Mouse (Mus musculus) lung, embryonic 15.5 days (tissue): ENCODE results near the gene Grb14. TPM values are rescaled to one million over a fixed set of nuclear protein-coding genes. Genes with fewer than 3 reads are reported as not detected.

Source experiments
- ATAC-seq: fragments of 200-750 bp; cut with Nextera tagmentation; 2 replicates; pipeline ENCODE4 v1.8.0; 2017; ENCODE audit warnings: moderate number of reproducible peaks, borderline replicate concordance; ENCODE audit not compliant: low FRiP score, low TSS enrichment; ENCODE audit errors: extremely low read depth
- H3K27ac ChIP-seq: fragments of 300-500 bp; sonication (generic); 2 replicates; pipeline ENCODE4 v1.5.1; 2015; ENCODE audit warnings: moderate library complexity, mild to moderate bottlenecking, inconsistent platforms
- H3K27me3 ChIP-seq: fragments of 300-500 bp; sonication (generic); 2 replicates; pipeline ENCODE4 v1.6.1; 2015; ENCODE audit warnings: inconsistent platforms
- H3K36me3 ChIP-seq: fragments of 300-500 bp; sonication (generic); 2 replicates; pipeline ENCODE4 v1.6.1; 2015; ENCODE audit warnings: inconsistent platforms
- H3K4me1 ChIP-seq: fragments of 300-500 bp; sonication (generic); 2 replicates; pipeline ENCODE4 v1.6.1; 2015; ENCODE audit warnings: inconsistent platforms
- H3K4me2 ChIP-seq: fragments of 300-500 bp; sonication (generic); 2 replicates; pipeline ENCODE4 v1.6.1; 2015; ENCODE audit warnings: inconsistent platforms, mild to moderate bottlenecking, moderate library complexity
- H3K4me3 ChIP-seq: fragments of 300-500 bp; sonication (generic); 2 replicates; pipeline ENCODE4 v1.5.1; 2015; ENCODE audit warnings: mild to moderate bottlenecking, inconsistent platforms
- H3K9ac ChIP-seq: fragments of 300-500 bp; sonication (generic); 2 replicates; pipeline ENCODE4 v1.6.1; 2015; ENCODE audit warnings: inconsistent platforms
- H3K9me3 ChIP-seq: fragments of 300-500 bp; sonication (generic); 2 replicates; pipeline ENCODE4 v1.6.1; 2016; ENCODE audit warnings: inconsistent platforms
- WGBS: fragments of 180-500 bp; shearing (Covaris S2); methylation state at CpG from one replicate; pipeline ENCODE4 v1.1.7; 2015; 5-methylcytosine and 5-hydroxymethylcytosine counted together
- polyA plus RNA-seq: library from polyadenylated mRNA; unstranded; fragments of >200 nt; fragmentation: Nextera tagmentation; extraction: Ambion mirVana; gene quantifications from 2 replicates; pipeline ENCODE4 v1.2.1, GENCODE M21; 2015

The Grb14 gene
- polyA plus RNA-seq, 1 experiment from 2014 or later: 36.9 TPM

DNA sequence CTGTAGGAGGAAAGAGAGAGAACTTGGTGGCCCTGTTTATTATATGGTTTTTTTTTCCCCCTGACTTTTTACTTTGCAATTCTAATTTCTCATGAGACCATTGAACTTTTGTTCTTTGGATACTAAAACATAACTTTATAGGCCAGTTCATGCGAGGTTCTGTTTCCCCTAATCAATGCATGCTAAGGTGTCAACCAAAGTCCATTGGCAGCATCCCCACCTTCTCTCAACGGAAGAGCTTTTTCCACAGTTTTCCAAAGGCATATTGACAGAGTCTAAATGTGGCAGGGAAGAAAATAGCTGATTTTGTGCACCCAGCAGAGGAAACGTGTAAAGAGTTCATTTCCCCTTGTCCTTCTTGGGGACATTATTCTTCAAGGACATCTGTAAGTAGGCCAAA lies 10.2 kb downstream of the Grb14 start:
- no peak for ATAC-seq
- 87% methylated on average over 3 of the region's 3 CpGs for WGBS

DNA sequence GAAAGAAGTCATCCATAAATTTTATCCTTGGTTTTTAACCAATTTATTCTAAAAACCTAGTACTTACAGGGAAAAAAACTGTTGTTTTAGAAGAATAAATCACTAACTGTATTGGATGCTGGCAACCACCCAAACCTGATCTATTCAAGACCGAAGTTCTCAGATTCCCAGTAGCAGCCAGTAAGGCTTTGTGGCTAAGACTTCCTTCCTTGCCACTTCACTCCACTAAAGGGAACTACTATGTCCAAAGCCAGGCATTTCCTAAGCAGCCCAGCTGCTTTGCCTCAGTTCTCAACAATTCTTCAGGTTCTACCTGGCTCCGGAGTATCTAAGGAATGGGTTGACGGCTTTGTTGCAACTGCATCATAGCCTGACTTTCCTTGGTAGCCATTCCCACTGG lies 14.7 kb downstream of the Grb14 start:
- no peak overlapping the region for H3K27ac ChIP-seq
- ATAC-seq: no peak
- no peaks in the 10 kb centered on the region for H3K4me1 ChIP-seq

More for the DNA sequence above, 10.2 kb downstream of the Grb14 start:
- no peaks in the 10 kb centered on the region for H3K36me3 ChIP-seq
- no peaks in the 10 kb centered on the region for H3K4me1 ChIP-seq
- H3K27me3 ChIP-seq: no peaks in the 10 kb centered on the region
- H3K4me3 ChIP-seq: no peak overlapping the region
- no peak overlapping the region for H3K9ac ChIP-seq
- H3K27ac ChIP-seq: no peak overlapping the region
- no peak overlapping the region for H3K4me2 ChIP-seq
- no peaks in the 10 kb centered on the region for H3K9me3 ChIP-seq

DNA sequence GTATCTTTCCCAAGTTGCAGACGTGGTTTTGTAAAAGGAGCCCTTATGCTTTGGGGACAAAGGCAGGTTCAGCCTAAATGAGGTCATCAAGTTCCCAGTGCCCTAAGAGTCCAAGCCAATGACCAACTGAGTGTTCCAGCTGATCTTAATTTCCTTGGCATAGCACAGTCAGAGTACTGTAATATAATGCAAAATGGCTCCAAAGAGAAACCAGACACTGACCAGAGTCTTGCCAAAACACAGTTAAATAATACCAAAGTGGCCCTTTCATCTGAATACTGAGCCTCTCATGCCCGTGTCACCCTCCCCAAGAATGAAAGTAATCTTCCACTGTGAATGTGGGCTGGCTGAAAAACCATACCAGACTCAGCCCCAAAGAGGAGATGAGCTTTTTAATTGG lies 17.4 kb downstream of the Grb14 start:
- H3K27ac ChIP-seq: no peak overlapping the region
- H3K9me3 ChIP-seq: no peaks in the 10 kb centered on the region
- no peaks in the 10 kb centered on the region for H3K36me3 ChIP-seq
- no peaks in the 10 kb centered on the region for H3K4me1 ChIP-seq
- no peaks in the 10 kb centered on the region for H3K27me3 ChIP-seq
- no peak overlapping the region for H3K4me3 ChIP-seq
- no peak for ATAC-seq
- no peak overlapping the region for H3K9ac ChIP-seq
- 63% methylated on average over 2 of the region's 2 CpGs for WGBS
- H3K4me2 ChIP-seq: no peak overlapping the region

More for the DNA sequence above, 14.7 kb downstream of the Grb14 start:
- H3K27me3 ChIP-seq: no peaks in the 10 kb centered on the region
- H3K4me3 ChIP-seq: no peak overlapping the region
- H3K9me3 ChIP-seq: no peaks in the 10 kb centered on the region
- H3K9ac ChIP-seq: no peak overlapping the region
- H3K4me2 ChIP-seq: no peak overlapping the region
- no peaks in the 10 kb centered on the region for H3K36me3 ChIP-seq
- 71% methylated on average over 3 of the region's 3 CpGs for WGBS

DNA sequence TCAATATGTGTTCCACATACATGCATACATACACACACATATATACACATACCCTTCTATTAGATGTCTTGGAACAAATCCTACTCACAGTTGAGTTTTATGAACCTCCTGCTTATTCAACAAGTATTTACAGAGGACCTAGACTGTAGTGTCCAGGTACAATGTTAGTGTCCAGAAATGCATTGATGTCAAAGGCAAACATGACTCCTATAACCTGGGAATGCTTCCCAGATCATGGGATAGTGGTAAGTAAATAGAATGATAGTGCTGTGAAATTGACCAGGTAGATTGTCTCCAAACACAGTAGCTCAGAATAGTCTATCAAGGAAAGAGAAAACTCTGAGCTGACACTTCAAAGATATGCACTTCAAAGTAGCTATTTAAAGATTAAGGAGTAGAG lies 19.7 kb downstream of the Grb14 start:
- H3K27me3 ChIP-seq: no peaks in the 10 kb centered on the region
- no peak overlapping the region for H3K9ac ChIP-seq
- no peak for ATAC-seq
- H3K36me3 ChIP-seq: no peaks in the 10 kb centered on the region
- H3K4me3 ChIP-seq: no peak overlapping the region
- H3K27ac ChIP-seq: no peak overlapping the region
- H3K4me2 ChIP-seq: no peak overlapping the region
- H3K4me1 ChIP-seq: no peaks in the 10 kb centered on the region
- H3K9me3 ChIP-seq: no peaks in the 10 kb centered on the region

GRCm38 (mm10) chr2:65003433-65003832 lies 21.4 kb downstream of the Grb14 start:
- WGBS: 51% methylated on average over 2 of the region's 2 CpGs
- H3K4me3 ChIP-seq: no peak overlapping the region
- H3K4me1 ChIP-seq: no peaks in the 10 kb centered on the region
- no peak overlapping the region for H3K4me2 ChIP-seq
- ATAC-seq: no peak
- H3K9ac ChIP-seq: no peak overlapping the region
- no peaks in the 10 kb centered on the region for H3K27me3 ChIP-seq
- H3K9me3 ChIP-seq: no peaks in the 10 kb centered on the region
- no peaks in the 10 kb centered on the region for H3K36me3 ChIP-seq
- no peak overlapping the region for H3K27ac ChIP-seq

GRCm38 (mm10) chr2:65002631-65003030 lies 22.2 kb downstream of the Grb14 start:
- ATAC-seq: no peak
- no peak overlapping the region for H3K4me2 ChIP-seq
- 67% methylated on average over 3 of the region's 3 CpGs for WGBS

GRCm38 (mm10) chr2:64995048-64995447 lies 29.7 kb downstream of the Grb14 start:
- no peak for ATAC-seq
- no peaks in the 10 kb centered on the region for H3K36me3 ChIP-seq
- no peak overlapping the region for H3K4me3 ChIP-seq
- no peaks in the 10 kb centered on the region for H3K9me3 ChIP-seq
- no peak overlapping the region for H3K9ac ChIP-seq
- no peak overlapping the region for H3K27ac ChIP-seq
- WGBS: 82% methylated on average over 2 of the region's 2 CpGs
- H3K27me3 ChIP-seq: no peaks in the 10 kb centered on the region
- H3K4me2 ChIP-seq: no peak overlapping the region
- no peaks in the 10 kb centered on the region for H3K4me1 ChIP-seq

More at GRCm38 (mm10) chr2:65002631-65003030, 22.2 kb downstream of the Grb14 start:
- Histone ChIP-seq H3K4me3 (no peak overlapping the region), H3K27ac (no peak overlapping the region), H3K4me1 (no peaks in the 10 kb centered on the region), H3K9me3 (no peaks in the 10 kb centered on the region), H3K9ac (no peak overlapping the region), H3K36me3 (no peaks in the 10 kb centered on the region), H3K27me3 (no peaks in the 10 kb centered on the region)

DNA sequence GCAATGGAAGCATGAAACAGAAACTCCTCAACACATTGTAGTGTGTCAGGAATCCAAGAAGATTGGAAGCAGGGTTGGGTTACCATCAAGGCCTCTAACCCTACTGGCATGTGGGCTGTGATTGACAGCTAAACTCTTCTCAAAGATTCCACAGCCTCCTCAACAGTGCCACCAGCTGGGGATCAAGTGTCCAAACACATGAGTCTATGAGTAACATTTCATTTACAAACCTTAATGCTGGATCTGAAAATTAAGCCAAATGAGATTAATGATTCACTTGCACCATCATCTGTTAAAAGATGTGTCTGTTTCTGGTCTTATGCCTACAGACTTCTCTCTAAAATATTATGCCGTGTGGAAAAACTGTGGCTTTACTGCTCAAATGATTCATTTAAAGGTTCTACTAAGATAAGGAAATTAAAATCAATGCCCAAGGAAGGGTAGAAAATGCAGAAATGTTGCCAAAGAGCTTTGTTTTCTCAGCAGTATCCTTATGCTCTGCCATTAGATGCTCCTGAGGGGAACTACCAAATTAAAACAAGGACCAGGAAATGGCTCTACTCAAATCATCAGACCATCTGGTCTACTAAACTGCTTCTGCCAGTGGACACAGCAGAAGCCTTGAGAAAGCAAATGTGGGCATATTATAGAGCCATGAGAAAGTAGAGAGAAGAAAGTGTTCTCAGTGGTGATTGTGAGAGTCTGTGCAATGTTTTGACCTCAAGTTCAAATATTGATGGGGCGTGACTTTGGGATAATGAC lies 35.2 kb downstream of the Grb14 start:
- H3K27me3 ChIP-seq: no peaks in the 10 kb centered on the region
- no peak overlapping the region for H3K4me2 ChIP-seq
- no peak overlapping the region for H3K4me3 ChIP-seq
- H3K4me1 ChIP-seq: no peaks in the 10 kb centered on the region
- no peak overlapping the region for H3K9ac ChIP-seq
- H3K9me3 ChIP-seq: no peaks in the 10 kb centered on the region
- WGBS: 94% methylated on average over 2 of the region's 2 CpGs
- no peak for ATAC-seq
- no peak overlapping the region for H3K27ac ChIP-seq
- H3K36me3 ChIP-seq: no peaks in the 10 kb centered on the region

- Histone ChIP-seq H3K9ac (no peak overlapping the region), H3K9me3 (no peaks in the 10 kb centered on the region), H3K36me3 (no peaks in the 10 kb centered on the region), H3K27ac (no peak overlapping the region), H3K4me2 (no peak overlapping the region), H3K4me1 (no peaks in the 10 kb centered on the region), H3K4me3 (no peak overlapping the region), H3K27me3 (no peaks in the 10 kb centered on the region)
- ATAC-seq: no peak
- 70% methylated on average over 3 of the region's 3 CpGs for WGBS
These were observed 37.0 kb downstream of the Grb14 start for GRCm38 (mm10) chr2:64987782-64988181.

DNA sequence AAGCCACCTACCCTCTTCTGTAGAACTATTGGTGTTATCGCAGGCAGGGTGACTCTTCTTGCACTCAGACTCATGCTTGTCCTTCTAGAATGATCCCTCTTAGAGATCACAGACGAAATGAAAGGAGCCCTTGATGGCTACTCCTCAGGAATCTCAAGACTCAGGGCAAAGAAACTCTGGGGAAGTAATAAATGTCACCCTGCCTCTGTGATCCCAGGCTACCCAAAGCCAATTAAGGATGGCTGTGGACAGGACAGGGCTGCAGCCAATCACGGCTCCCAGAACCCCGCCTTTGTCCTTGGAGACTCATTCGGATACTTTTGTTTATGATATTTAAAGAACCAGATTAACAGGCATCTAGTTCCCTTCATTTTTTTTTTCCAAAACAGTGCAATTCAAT lies 49.2 kb downstream of the Grb14 start:
- Histone ChIP-seq H3K36me3 (no peaks in the 10 kb centered on the region), H3K9me3 (no peaks in the 10 kb centered on the region), H3K4me3 (no peak overlapping the region), H3K9ac (no peak overlapping the region), H3K27me3 (no peaks in the 10 kb centered on the region), H3K4me2 (peak overlapping the region; percentile 16; the same call in 1 of the 2 replicates), H3K4me1 (peaks cover 26% of the 10 kb centered on the region), H3K27ac (peak overlapping the region; percentile 64)
- ATAC-seq: no peak
- whole genome bisulfite sequencing: 49% methylated on average over 5 of the region's 5 CpGs

DNA sequence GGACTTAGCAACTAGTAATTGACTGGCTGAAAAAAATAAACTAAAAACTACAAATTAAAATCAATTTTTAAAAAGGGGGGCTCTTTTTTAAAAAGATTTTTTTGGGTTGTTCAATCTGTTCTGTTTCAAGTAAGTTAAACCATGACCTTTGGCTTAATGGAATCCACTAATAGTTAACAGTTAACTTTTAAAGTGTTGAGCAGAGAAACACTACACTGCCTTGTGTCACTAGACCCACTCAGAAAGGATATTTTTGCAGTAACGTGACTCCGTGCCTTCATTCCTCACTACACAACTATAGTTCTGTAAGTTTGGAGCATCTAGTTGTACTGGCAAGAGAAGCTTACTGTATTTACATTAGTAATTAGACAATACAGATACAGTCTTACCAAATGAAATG lies 50.2 kb downstream of the Grb14 start:
- H3K27me3 ChIP-seq: no peaks in the 10 kb centered on the region
- 48% methylated on average over 2 of the region's 2 CpGs for WGBS
- no peak overlapping the region for H3K9ac ChIP-seq
- H3K36me3 ChIP-seq: no peaks in the 10 kb centered on the region
- H3K9me3 ChIP-seq: no peaks in the 10 kb centered on the region
- no peak overlapping the region for H3K4me2 ChIP-seq
- no peak overlapping the region for H3K4me3 ChIP-seq
- ATAC-seq: no peak
- no peak overlapping the region for H3K27ac ChIP-seq
- H3K4me1 ChIP-seq: peaks cover 26% of the 10 kb centered on the region

GRCm38 (mm10) chr2:64973819-64974441 lies 50.9 kb downstream of the Grb14 start:
- no peaks in the 10 kb centered on the region for H3K36me3 ChIP-seq
- 0 out of 2 replicates have a peak, but pooled peaks have one; percentile 23 for ATAC-seq
- 0 out of 2 replicates have a peak overlapping the region, but pooled peaks have one; percentile 10 for H3K27ac ChIP-seq
- peaks cover 26% of the 10 kb centered on the region for H3K4me1 ChIP-seq
- no peak overlapping the region for H3K4me3 ChIP-seq
- WGBS: 60% methylated on average over 10 of the region's 10 CpGs
- no peak overlapping the region for H3K9ac ChIP-seq
- no peaks in the 10 kb centered on the region for H3K9me3 ChIP-seq
- H3K4me2 ChIP-seq: no peak overlapping the region
- no peaks in the 10 kb centered on the region for H3K27me3 ChIP-seq
